Mouse (Mus musculus) right cerebral cortex, adult 2 months (tissue): ENCODE data around the gene Zfp692.
"Not testable (repeated sequence)": the region's sequence is repeated elsewhere in the genome, so short reads cannot be mapped to it uniquely, and the experiment has no call there.

Experiments
- DNase-seq, 2 experiments: peaks; one replicate each; pipeline ENCODE4 v3.0.0; 2021 to 2022; ENCODE audit warnings: low spot score in 2 of 2

Gene Zfp692

GRCm38 (mm10) chr11:58306860-58307308, at the start of gene Zfp692:
Gene Zfp692 (plus strand): TSS chr11:58307069.
- peak; percentile 97 to 98 for DNase-seq

- no peak for DNase-seq
Measured at GRCm38 (mm10) chr11:58257816-58258215, 49.1 kb upstream of the Zfp692 start.

- no peak for DNase-seq
Measured at GRCm38 (mm10) chr11:58260156-58260555, 46.7 kb upstream of the Zfp692 start.

- no peak for DNase-seq
Measured at GRCm38 (mm10) chr11:58261826-58262225, 45.0 kb upstream of the Zfp692 start.

GRCm38 (mm10) chr11:58262336-58262735, 44.5 kb upstream of the Zfp692 start:
- no peak for DNase-seq

- DNase-seq: no peak
Measured at GRCm38 (mm10) chr11:58263516-58263915, 43.4 kb upstream of the Zfp692 start.

- DNase-seq: no peak
Measured at GRCm38 (mm10) chr11:58264546-58264945, 42.3 kb upstream of the Zfp692 start.

- no peak for DNase-seq
Measured at GRCm38 (mm10) chr11:58268285-58268684, 38.6 kb upstream of the Zfp692 start.

- DNase-seq: no peak
Measured at GRCm38 (mm10) chr11:58274572-58274971, 32.3 kb upstream of the Zfp692 start, which contains the start of gene 4930438A08Rik. Gene 4930438A08Rik (plus strand): TSS chr11:58274799.

- no peak for DNase-seq
Measured at GRCm38 (mm10) chr11:58275756-58276155, 31.1 kb upstream of the Zfp692 start.

- no peak for DNase-seq
Measured at GRCm38 (mm10) chr11:58281970-58282496, 24.8 kb upstream of the Zfp692 start.

- no peak for DNase-seq
Measured at GRCm38 (mm10) chr11:58282518-58282917, 24.4 kb upstream of the Zfp692 start.

GRCm38 (mm10) chr11:58289992-58290682, 16.7 kb upstream of the Zfp692 start:
- DNase-seq: no peak

GRCm38 (mm10) chr11:58290812-58291211, 16.1 kb upstream of the Zfp692 start:
- no peak for DNase-seq

GRCm38 (mm10) chr11:58292791-58293190, 14.1 kb upstream of the Zfp692 start:
- no peak for DNase-seq

GRCm38 (mm10) chr11:58297396-58297795, 9.5 kb upstream of the Zfp692 start:
- DNase-seq: no peak

- DNase-seq: peak; percentile 82 to 86
Measured at GRCm38 (mm10) chr11:58301057-58301456, 5.8 kb upstream of the Zfp692 start.

GRCm38 (mm10) chr11:58301837-58302754, 4.8 kb upstream of the Zfp692 start:
- peak; percentile 99 to 100 for DNase-seq

- DNase-seq: no peak
Measured at GRCm38 (mm10) chr11:58302774-58303445, 4.0 kb upstream of the Zfp692 start.

GRCm38 (mm10) chr11:58303594-58303993, 3.3 kb upstream of the Zfp692 start:
- DNase-seq: no peak

- DNase-seq: not testable (repeated sequence)
Measured at GRCm38 (mm10) chr11:58305299-58305698, 1.6 kb upstream of the Zfp692 start.
